Mouse (Mus musculus): ENCODE measurements at regions not wholly inside any gene's neighbourhood (a gene's known extent, or its start where the extent isn't known, plus 50 kb on each side); places are given as distances from the start of the nearest gene placed in this dataset.
A peak's percentile ranks its signal among the peaks of the same experiment; 100 is the strongest.

DNA sequence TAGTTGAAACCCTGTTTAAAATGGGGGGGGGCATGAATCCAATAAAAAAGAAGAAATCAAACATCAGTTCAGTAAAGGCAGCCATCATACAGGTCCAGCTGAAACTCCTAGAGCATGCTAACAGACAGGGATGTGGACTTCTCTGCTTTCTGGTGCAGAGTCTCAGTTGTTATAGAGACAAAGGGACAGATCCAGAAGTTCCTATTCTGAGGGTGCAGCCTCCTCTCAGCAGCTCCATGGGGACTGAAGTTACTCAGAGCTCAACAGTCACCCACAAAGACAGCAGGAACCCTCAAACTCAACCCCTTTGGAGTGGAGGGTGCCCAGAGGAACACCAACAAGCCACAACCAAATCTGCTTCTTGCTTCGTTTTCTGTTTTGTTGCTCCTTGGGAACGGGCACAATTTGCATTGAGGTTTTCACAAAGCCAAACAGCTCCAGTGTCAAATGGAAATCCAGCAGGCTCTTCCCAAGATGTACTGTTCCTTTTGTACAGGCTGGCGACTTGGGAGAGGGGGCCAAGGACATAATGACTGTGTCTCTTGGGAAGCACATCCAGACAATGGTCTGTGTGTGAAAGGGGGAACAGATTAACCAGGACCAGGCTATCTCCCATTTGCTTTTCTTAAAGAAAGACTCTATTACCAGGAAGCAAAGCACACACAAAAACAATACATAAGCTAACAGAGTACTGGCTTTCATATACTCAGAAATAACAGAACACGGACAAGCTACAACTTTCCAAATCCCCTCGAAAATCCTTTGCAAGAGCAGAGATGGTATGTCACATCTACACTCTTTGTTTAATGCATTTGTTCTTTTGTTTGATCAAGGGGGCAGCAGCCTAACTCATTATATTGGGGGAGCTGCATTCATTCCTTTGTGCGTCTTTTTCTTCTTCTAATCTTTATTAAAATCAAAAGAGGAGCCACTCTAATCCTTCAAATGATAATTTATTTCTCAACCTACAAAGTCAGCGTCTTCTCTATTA is 332.6 kb upstream of the Zfp462 start:
- no peak for DNase-seq

DNA sequence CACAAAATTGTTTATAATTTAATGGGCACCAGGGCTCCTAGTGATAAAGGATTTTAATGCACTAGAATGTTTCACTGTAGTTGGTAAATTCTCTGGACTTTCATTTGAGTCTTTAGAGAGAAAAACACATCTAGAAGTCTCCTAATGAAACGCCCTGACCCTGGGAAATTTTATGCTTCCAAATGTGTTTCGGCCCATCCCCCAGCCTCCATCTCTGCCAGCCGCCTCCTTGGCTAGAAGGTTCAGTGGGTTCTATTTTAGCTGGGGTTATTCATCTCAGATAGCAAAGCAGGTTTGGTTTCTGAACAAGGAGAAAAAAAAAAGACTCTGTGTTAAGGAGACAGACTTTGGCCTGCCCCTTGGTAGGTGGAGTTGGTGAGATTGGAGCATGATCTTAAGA is 331.8 kb upstream of the Zfp462 start:
- no peak for DNase-seq

DNA sequence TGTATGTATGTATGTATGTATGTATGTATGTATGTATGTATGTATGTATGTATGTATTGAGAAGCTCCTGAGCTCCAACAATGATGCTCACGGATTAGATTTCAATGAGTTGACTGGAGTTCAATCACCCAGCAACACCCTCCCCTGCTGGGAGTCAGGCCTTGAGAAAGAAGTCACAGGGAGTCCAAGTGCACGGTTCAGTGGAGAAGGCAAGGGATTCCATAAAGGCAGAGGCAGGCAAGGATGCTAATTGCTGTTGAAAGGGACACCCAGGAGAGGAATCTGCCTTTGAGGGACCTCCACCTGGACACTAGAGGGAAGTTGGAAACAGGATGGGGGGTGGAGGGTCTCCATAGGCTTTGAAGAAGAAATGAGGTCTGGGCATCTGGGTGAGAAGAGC is 331.2 kb upstream of the Zfp462 start:
- DNase-seq, result no peak

DNA sequence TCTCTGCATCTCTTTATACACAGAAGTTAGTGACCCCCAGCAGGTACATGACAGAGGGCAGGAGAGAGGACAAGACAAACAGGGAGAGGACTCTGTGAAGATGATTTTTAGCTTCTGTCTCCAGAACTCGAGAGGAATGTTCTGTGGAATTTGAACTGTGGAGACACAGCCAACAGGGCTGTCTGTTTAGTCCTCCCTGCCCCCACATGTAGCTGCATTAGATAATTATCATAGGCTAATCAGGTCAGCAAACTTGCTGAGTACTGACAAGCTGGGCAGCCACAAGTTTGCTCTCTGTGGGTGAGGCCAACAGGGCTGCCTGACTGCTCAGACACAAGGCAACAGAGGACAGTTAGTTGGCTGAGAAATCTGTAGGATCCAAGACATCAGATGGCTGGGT is 329.0 kb upstream of the Zfp462 start:
- no peak for DNase-seq

DNA sequence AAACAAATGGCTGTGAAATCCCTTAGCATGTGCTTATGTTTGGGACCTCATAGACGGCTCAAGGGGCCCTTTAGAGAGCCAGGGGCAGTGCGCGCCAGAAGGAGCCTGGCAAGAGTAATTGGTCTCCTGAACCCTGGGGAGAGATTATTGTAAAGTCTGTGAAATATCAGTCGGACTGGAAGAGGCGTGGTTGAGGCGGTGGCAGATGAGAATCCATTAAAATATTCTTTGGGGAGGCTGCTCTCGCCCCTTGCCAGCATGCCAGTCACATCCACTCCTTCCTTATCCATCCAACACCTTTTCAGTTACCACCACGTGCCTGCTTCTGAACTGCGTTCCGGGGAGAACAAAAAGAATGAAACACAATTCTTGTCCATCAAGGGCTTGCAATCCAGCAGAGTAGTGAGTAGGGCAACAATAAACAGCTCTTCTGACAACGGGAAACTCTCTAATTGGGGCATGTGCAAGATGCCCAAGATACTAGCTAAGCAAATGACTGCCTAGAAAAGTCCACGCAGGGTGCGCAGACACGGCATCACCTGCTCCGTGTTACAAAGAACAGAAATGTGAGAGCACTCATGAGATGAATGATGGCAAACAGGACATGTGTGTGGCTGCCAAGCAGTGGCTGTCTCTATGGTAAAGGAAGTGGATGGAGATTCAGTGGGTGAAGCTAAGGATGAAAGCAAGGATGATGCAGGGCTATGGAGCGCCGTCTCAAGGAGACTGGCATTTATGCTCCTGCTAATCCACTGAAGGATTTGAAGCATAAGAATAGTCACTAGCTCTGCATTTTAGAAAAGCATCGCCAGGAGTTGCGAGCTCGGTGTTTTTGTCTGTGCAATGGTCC is 320.6 kb upstream of the Zfp462 start:
- DNase-seq, result no peak

DNA sequence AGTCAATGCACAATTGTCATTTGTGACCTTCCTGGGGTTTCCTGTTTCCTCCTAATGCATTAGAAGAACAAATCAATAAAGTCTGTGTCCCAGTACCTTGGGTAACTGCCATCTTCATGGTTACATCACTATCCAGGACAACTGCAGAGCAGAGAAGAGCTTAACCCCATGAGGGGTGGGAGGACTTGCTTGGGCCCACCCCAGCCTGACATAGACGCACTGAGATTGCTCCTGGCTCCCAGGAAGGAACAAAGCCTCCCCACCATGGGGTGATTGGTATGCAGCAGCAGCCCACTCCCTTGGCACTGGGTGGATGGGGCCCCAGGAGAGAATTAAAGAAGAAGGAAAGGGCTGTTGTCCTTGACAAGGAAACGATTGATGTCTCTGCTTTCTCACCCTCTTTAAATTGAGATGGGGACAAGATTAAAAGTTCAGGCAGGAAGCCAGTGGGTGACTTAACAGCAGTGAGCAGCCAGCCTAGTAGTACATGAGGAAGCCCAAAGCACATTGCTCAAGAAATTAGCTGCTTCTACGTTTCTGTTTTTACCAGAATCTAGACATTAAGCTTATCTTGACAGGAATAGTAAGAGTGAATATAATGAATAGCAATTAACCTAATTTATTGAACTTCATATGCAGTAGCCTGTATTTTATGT is 307.7 kb upstream of the Zfp462 start:
- DNase-seq, result no peak

DNA sequence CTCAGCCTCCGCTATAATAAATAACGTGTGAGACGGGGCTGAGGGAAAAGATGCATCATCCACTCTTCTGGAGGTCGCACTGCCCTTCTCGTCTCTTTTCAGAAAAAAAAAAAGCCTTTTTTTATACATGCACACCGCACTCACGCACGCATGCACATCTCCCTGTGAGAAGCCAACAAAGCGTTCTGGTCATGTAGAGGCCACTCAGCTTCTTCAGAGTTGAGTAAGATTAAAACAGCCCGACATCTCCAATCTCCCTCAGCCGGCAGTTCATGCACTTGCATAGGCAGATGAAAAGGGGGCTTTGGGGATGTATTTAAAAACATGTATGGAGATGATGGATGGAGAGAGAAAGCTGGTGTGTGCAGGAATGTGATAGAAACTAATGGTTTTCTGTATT is 298.8 kb upstream of the Zfp462 start:
- DNase-seq, result no peak

DNA sequence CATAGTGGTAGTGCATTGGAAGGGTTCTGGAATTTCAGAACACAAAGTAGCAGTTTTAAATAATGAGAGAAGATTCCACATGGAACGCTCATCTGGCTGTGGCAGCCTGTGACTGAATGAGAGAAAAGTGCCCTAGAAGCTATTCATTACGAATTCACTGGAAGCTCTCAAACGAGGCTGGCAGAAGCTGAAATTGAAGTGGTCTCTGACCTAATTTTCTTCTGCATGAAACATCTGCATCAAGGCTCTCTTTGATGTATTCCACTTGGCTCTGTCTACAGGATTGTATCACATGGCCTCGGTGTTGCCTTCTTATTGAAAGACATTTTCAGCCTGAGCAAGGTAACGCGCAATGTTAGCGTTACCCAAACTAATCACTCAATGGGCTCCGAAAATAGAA is 298.4 kb upstream of the Zfp462 start:
- no peak for DNase-seq

DNA sequence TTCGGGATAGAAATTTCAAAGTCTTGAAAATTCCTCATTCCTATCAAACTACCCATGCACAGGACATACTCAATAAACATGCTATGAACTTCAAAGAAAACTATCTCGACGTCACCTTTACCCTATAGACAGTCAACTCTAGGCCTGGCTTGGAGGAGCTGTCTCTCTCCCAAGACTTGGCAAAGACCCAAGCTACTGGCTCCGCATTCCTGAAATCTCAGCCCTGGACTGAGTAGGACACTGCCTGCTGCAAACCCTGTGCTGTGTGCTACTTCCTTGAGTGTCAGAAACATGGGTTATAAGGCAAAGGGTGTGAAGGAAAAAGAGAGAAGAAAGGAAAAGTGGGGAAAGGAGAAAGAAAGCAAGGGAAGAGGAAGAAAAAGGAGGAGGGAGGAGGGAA is 296.6 kb upstream of the Zfp462 start:
- peak; percentile 11 for DNase-seq

DNA sequence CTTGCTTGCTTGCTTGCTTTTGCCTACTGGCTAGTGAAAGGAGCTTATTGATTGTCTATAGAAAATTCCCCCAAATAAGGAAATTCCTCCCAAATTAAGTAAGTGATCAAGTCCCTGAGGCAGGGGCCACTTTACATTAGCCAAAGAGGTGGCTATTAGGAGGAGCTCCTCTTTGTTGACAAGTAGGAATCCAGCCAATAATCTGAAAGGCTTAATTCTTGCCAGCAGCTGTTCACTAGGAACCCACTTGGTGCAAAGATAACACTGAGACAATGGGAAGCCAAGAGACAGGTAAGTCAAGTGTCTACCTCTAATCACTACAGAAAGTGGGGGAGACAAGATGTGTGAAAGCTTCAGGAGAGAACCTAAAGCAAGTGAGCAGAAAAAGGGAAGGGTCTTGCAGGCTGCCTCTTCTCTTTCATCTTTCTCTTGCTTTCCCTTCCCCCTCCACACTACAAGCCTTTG is 293.2 kb upstream of the Zfp462 start:
- DNase-seq, result no peak

DNA sequence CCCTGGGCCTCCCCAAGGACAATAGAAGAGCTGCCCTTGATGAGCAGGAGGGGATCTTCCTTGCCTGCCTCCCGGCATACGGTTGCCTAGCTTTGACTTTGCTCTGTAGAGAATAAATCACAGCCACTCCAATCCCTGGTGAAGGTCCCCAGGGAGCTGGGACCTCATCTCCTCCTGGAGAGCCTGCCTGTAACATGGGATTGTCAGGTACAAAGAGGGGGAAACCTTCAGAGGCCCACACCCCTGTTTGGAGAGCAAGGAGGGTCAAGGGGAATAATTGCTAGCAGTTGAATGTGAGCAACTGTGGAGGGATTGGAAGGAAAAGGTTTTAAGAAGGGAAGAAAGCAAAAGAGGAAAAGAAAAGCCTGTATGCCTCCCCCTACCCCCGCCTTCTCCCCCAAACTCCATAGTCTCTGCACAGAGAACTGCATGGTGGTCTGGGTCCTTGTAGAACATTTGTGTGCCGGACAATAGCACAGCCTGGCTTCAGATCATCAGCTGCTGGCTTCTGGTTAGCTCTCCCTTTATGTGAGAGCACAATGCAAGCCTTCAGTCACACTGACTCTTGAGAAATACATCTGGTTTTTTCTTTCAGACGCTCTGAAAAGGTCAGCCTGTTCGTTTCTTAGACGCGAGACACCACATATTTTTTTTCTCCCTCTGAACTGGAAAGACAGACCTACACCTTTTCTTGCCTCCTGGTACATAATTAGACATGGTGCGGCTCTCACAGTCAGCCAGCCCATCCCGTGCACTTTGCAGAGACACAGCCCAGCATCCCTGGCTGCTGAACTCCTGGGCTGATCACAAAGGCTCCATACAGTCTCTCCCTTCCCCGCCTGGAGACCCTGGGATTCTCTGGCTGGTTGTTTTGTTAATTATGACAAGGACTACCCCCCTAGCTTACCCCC is 292.5 kb upstream of the Zfp462 start:
- no peak for DNase-seq

DNA sequence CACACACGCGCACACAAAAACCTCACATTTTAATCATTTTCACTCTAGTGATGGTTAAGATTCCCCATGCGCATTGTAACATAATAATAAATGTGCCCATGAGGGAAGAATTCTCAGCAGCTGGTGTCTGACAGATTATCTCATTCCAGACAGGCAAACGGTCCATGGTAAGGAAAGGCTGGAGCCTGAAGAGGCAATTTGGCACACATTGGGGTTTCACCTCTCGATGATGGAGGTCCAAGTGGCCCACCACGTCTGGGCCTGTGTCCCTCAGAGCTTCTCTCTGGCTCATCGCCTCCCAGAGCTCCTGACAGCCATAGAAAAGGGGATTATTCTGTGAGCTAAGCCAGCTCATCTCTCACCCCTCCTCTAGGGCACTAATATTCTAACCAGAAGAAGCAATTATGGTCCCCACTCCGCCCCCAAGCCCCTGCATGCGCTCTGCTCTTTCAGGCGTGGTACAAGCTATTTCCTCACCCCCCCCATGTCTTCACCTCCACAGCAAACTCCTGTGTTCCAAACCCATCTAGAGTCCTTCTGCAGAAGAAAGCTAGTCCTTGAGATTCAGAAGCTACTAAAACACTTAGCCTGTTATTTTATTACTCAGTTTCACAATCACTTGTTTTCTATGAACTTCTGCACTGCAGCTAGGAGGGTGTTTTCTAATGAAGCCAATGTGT is 291.6 kb upstream of the Zfp462 start:
- DNase-seq, result no peak
